Mouse (Mus musculus) liver, embryonic 13.5 days (tissue): ENCODE results near the gene Unc13c. TPM values are rescaled to one million over a fixed set of nuclear protein-coding genes. Genes with fewer than 3 reads are reported as not detected.

Experiments used
- ATAC-seq: fragments of 200-750 bp; cut with Nextera tagmentation; 2 replicates; pipeline ENCODE4 v1.8.0; 2017; ENCODE audit warnings: low read depth, mild to moderate bottlenecking, moderate number of reproducible peaks, moderate library complexity
- DNase-seq: peaks from one replicate; pipeline ENCODE4 v3.0.0; 2022
- H3K27ac ChIP-seq: fragments of 300-500 bp; sonication (generic); 2 replicates; pipeline ENCODE4 v1.5.1; 2015; ENCODE audit warnings: moderate library complexity, mild to moderate bottlenecking, inconsistent platforms
- H3K27me3 ChIP-seq: fragments of 300-500 bp; sonication (generic); 2 replicates; pipeline ENCODE4 v1.6.1; 2015; ENCODE audit warnings: mild to moderate bottlenecking, inconsistent platforms
- H3K36me3 ChIP-seq: fragments of 300-500 bp; sonication (generic); 2 replicates; pipeline ENCODE4 v1.6.1; 2015; ENCODE audit warnings: mild to moderate bottlenecking, inconsistent platforms
- H3K4me1 ChIP-seq: fragments of 300-500 bp; sonication (generic); replicated peaks from 2 replicates; pipeline ENCODE4 v1.6.1; 2015; ENCODE audit warnings: inconsistent platforms
- H3K4me2 ChIP-seq: fragments of 300-500 bp; sonication (generic); 2 replicates; pipeline ENCODE4 v1.6.1; 2015; ENCODE audit warnings: inconsistent platforms, mild to moderate bottlenecking, moderate library complexity
- H3K4me3 ChIP-seq: fragments of 300-500 bp; sonication (generic); replicated peaks from 2 replicates; pipeline ENCODE4 v1.5.1; 2015; ENCODE audit warnings: mild to moderate bottlenecking, inconsistent platforms
- H3K9ac ChIP-seq: fragments of 300-500 bp; sonication (generic); 2 replicates; pipeline ENCODE4 v1.6.1; 2015; ENCODE audit warnings: mild to moderate bottlenecking, inconsistent platforms
- H3K9me3 ChIP-seq: fragments of 300-500 bp; sonication (generic); replicated peaks from 2 replicates; pipeline ENCODE4 v1.6.1; 2016; ENCODE audit warnings: inconsistent platforms
- WGBS: fragments of 180-500 bp; shearing (Covaris S2); methylation state at CpG from one replicate; pipeline ENCODE4 v1.1.7; 2015; ENCODE audit not compliant: insufficient replicate concordance; 5-methylcytosine and 5-hydroxymethylcytosine counted together
- polyA plus RNA-seq: library from polyadenylated mRNA; unstranded; fragments of >200 nt; fragmentation: Nextera tagmentation; extraction: Ambion mirVana; gene quantifications from 2 replicates; pipeline ENCODE4 v1.2.1, GENCODE M21; 2015

Unc13c gene
- polyA plus RNA-seq, 1 experiment from 2014 or later, result 0.06 TPM

GRCm38 (mm10) chr9:73560037-73560436 lies 408.7 kb downstream of the Unc13c start:
- Histone ChIP-seq H3K9ac (no peak overlapping the region), H3K9me3 (no peaks in the 10 kb centered on the region), H3K4me3 (no peak overlapping the region), H3K36me3 (no peaks in the 10 kb centered on the region), H3K27ac (no peak overlapping the region), H3K4me1 (no peaks in the 10 kb centered on the region), H3K4me2 (no peak overlapping the region), H3K27me3 (no peaks in the 10 kb centered on the region)
- 52% methylated on average over 5 of the region's 5 CpGs for WGBS
- ATAC-seq (no peak), DNase-seq (no peak)

DNA sequence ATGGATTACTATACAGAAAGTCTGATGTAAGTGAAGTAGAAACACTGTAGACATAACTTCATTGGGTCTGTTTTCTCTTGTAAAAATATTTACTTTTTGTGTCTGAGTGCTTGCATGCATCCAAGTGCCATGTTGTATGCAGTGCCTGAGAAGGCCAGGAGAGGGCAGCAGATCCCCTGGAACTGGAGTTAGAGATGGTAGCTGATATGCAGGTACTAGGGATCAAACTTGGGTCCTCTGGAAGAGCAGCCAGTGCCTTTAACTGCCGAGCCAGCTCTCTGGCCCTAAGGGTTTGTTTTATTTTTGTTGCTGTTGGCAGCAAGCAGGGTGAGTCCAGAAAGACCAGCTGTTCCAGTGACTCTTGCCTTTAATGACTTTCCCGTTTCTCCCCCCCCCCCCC lies 411.0 kb downstream of the Unc13c start:
- Histone ChIP-seq H3K27ac (no peak overlapping the region), H3K4me1 (no peaks in the 10 kb centered on the region), H3K9me3 (no peaks in the 10 kb centered on the region), H3K27me3 (no peaks in the 10 kb centered on the region), H3K36me3 (no peaks in the 10 kb centered on the region), H3K4me2 (no peak overlapping the region), H3K9ac (no peak overlapping the region), H3K4me3 (no peak overlapping the region)
- ATAC-seq (no peak), DNase-seq (no peak)
- WGBS, result 30% methylated on average over 2 of the region's 2 CpGs

- no peaks in the 10 kb centered on the region for H3K4me1 ChIP-seq
- no peak overlapping the region for H3K27ac ChIP-seq
- no peaks in the 10 kb centered on the region for H3K27me3 ChIP-seq
- DNase-seq, result no peak
- no peak for ATAC-seq
- H3K4me3 ChIP-seq, result no peak overlapping the region
- no peaks in the 10 kb centered on the region for H3K36me3 ChIP-seq
- WGBS, result 67% methylated on average over 6 of the region's 6 CpGs
- H3K9ac ChIP-seq, result no peak overlapping the region
- no peaks in the 10 kb centered on the region for H3K9me3 ChIP-seq
- no peak overlapping the region for H3K4me2 ChIP-seq
These were observed 413.4 kb downstream of the Unc13c start for GRCm38 (mm10) chr9:73555354-73555753.

GRCm38 (mm10) chr9:73472568-73472967 lies 496.2 kb downstream of the Unc13c start:
- no peak overlapping the region for H3K9ac ChIP-seq
- WGBS, result 43% methylated on average over 3 of the region's 3 CpGs
- H3K27me3 ChIP-seq, result no peaks in the 10 kb centered on the region

DNA sequence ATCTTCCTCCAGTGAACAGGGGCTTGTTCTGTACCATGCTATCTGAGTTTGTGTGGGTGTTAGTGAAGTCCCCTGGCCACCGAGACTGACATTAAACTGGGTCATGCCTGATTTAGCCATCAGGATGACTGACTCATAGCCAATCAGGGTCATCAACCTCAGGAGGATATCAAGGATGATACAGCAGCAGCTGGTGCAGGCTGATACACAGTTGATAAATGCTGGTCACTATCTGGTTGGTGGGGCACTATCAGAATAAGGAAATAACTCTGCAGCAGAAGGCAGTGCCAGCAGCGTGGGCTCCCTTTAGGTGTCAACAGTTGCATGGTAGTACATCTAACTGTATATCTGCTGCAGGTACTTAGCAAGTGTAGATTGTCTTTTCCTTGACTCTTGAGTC lies 506.7 kb downstream of the Unc13c start:
- no peaks in the 10 kb centered on the region for H3K4me1 ChIP-seq
- H3K9ac ChIP-seq, result no peak overlapping the region
- no peaks in the 10 kb centered on the region for H3K9me3 ChIP-seq
- no peak for DNase-seq
- H3K4me2 ChIP-seq, result no peak overlapping the region
- H3K27me3 ChIP-seq, result no peaks in the 10 kb centered on the region
- 55% methylated on average over 2 of the region's 2 CpGs for WGBS
- no peaks in the 10 kb centered on the region for H3K36me3 ChIP-seq
- no peak for ATAC-seq
- no peak overlapping the region for H3K27ac ChIP-seq
- H3K4me3 ChIP-seq, result no peak overlapping the region

More at GRCm38 (mm10) chr9:73472568-73472967, 496.2 kb downstream of the Unc13c start:
- Histone ChIP-seq H3K4me3 (no peak overlapping the region), H3K4me2 (no peak overlapping the region), H3K4me1 (no peaks in the 10 kb centered on the region), H3K9me3 (no peaks in the 10 kb centered on the region), H3K36me3 (no peaks in the 10 kb centered on the region), H3K27ac (no peak overlapping the region)
- no peak for DNase-seq
- ATAC-seq, result no peak

GRCm38 (mm10) chr9:73450009-73450408 lies 518.8 kb downstream of the Unc13c start:
- no peak overlapping the region for H3K27ac ChIP-seq
- no peaks in the 10 kb centered on the region for H3K27me3 ChIP-seq
- no peak overlapping the region for H3K4me2 ChIP-seq
- ATAC-seq, result no peak
- no peaks in the 10 kb centered on the region for H3K36me3 ChIP-seq
- H3K9me3 ChIP-seq, result no peaks in the 10 kb centered on the region
- no peak for DNase-seq
- 64% methylated on average over 6 of the region's 6 CpGs for WGBS
- no peaks in the 10 kb centered on the region for H3K4me1 ChIP-seq
- no peak overlapping the region for H3K4me3 ChIP-seq
- no peak overlapping the region for H3K9ac ChIP-seq

DNA sequence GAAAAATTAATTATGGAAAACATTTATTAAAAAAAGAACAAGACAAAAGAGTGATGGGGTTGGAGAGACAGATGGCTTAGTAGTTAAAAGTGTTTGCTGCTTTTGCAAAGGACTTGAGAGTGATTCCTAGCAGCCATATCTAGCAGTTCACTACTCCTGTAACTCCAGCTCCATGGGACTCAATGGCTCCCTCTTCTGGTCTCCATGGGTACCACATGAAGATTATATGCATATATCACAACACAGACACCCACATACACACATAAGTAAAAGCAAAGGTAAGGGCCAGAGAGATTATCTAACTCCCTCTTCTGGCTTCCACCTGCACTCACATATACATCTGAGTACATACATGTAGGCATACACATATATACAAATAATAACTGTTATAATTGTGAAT lies 519.5 kb downstream of the Unc13c start:
- no peaks in the 10 kb centered on the region for H3K9me3 ChIP-seq
- no peak overlapping the region for H3K4me3 ChIP-seq
- no peak overlapping the region for H3K27ac ChIP-seq
- H3K4me2 ChIP-seq, result no peak overlapping the region
- H3K4me1 ChIP-seq, result no peaks in the 10 kb centered on the region
- DNase-seq (no peak), ATAC-seq (no peak)
- H3K9ac ChIP-seq, result no peak overlapping the region
- no peaks in the 10 kb centered on the region for H3K36me3 ChIP-seq
- no peaks in the 10 kb centered on the region for H3K27me3 ChIP-seq

- DNase-seq, result no peak
- no peak for ATAC-seq
- Histone ChIP-seq H3K4me3 (no peak overlapping the region), H3K9ac (no peak overlapping the region), H3K9me3 (no peaks in the 10 kb centered on the region), H3K36me3 (no peaks in the 10 kb centered on the region), H3K4me1 (no peaks in the 10 kb centered on the region), H3K4me2 (no peak overlapping the region), H3K27me3 (no peaks in the 10 kb centered on the region), H3K27ac (no peak overlapping the region)
- WGBS, result 70% methylated on average over 2 of the region's 2 CpGs
These were observed 536.8 kb downstream of the Unc13c start for GRCm38 (mm10) chr9:73431925-73432324.

Other genes starting within 250 kb of the Unc13c start
- 0.07 TPM in 1 of 2 replicates, not detected in the other for gene Wdr72, start 141.4 kb upstream of the Unc13c start, polyA plus RNA-seq